Mouse (Mus musculus) MEL-GATA-1-ER (cell line): ENCODE data around the gene Nacc2.

Experiments used
- DNase-seq: peaks from one replicate; pipeline ENCODE4 v3.0.0-alpha.2; 2012; ENCODE audit warnings: low read depth; ENCODE audit errors: extremely low read depth

The Nacc2 gene

DNA sequence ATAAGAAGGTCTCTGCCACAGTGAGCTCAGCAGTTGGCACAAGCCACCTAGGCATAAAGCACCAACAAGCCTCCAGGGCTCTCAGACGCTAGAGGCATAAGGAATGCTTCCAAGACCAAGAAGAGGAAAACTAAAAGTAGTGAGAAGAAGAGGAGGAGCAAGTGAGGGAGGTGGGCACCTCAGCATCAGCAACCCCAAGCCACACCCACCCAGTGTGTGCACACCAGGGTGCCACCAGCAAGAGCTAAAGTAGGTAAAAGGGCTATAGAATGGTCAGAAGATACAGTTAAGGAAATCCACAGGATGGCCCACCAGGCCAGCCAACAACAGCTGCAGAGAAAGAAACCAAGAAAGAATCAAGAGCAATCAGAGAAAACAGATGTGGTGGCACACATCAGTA, 111.6 kb downstream of the Nacc2 start:
- no peak for DNase-seq
